Mouse (Mus musculus) liver, embryonic 11.5 days (tissue): ENCODE data around the gene Trim47. TPM values are rescaled to one million over a fixed set of nuclear protein-coding genes. Genes with fewer than 3 reads are reported as not detected.

ENCODE experiments used
- ATAC-seq: fragments of 200-750 bp; cut with Nextera tagmentation; replicated peaks from 2 replicates; pipeline ENCODE4 v1.8.0; 2017; ENCODE audit warnings: moderate number of reproducible peaks, mild to moderate bottlenecking, moderate TSS enrichment, moderate library complexity; ENCODE audit not compliant: low FRiP score
- DNase-seq: peaks from one replicate; pipeline ENCODE4 v3.0.0-alpha.2; 2017; ENCODE audit warnings: low spot score
- H3K27ac ChIP-seq: fragments of 300-500 bp; sonication (generic); 2 replicates; pipeline ENCODE4 v1.5.1; 2014; ENCODE audit warnings: mild to moderate bottlenecking, low read depth, low read length, control low read depth
- H3K27me3 ChIP-seq: fragments of 300-500 bp; sonication (generic); replicated peaks from 2 replicates; pipeline ENCODE4 v1.6.1; 2014; ENCODE audit warnings: low read length, mixed read lengths; ENCODE audit not compliant: control insufficient read depth, insufficient read depth
- H3K36me3 ChIP-seq: fragments of 300-500 bp; sonication (generic); 2 replicates; pipeline ENCODE4 v1.6.1; 2014; ENCODE audit warnings: mild to moderate bottlenecking, low read length, moderate library complexity, mixed read lengths; ENCODE audit not compliant: control insufficient read depth, insufficient read depth
- H3K4me1 ChIP-seq: fragments of 300-500 bp; sonication (generic); replicated peaks from 2 replicates; pipeline ENCODE4 v1.6.1; 2014; ENCODE audit warnings: low read length, mixed read lengths; ENCODE audit not compliant: control insufficient read depth, insufficient read depth
- H3K4me2 ChIP-seq: fragments of 300-500 bp; sonication (generic); 2 replicates; pipeline ENCODE4 v1.6.1; 2014; ENCODE audit warnings: mild to moderate bottlenecking, control low read depth, moderate library complexity
- H3K4me3 ChIP-seq: fragments of 300-500 bp; sonication (generic); 2 replicates; pipeline ENCODE4 v1.5.1; 2014; ENCODE audit warnings: low read depth, low read length, control low read depth
- H3K9ac ChIP-seq: fragments of 300-500 bp; sonication (generic); 2 replicates; pipeline ENCODE4 v1.6.1; 2014; ENCODE audit warnings: low read depth, low read length, control low read depth
- H3K9me3 ChIP-seq: fragments of 300-500 bp; sonication (generic); 2 replicates; pipeline ENCODE4 v1.6.1; 2016; ENCODE audit warnings: low read length, inconsistent platforms, mixed read lengths; ENCODE audit not compliant: control insufficient read depth
- WGBS: fragments of 180-500 bp; shearing (Covaris S2); extraction: QIAGEN DNeasy Blood & Tissue Kit; methylation state at CpG from one replicate; pipeline ENCODE4 v1.1.7; 2014; 5-methylcytosine and 5-hydroxymethylcytosine counted together
- polyA plus RNA-seq: library from polyadenylated mRNA; unstranded; fragments of >200 nt; fragmentation: Nextera tagmentation; extraction: Ambion mirVana; gene quantifications from 2 replicates; pipeline ENCODE4 v1.2.1, GENCODE M21; 2014

Trim47 gene
- 6.3 and 6.6 TPM in 2 replicates for polyA plus RNA-seq

DNA sequence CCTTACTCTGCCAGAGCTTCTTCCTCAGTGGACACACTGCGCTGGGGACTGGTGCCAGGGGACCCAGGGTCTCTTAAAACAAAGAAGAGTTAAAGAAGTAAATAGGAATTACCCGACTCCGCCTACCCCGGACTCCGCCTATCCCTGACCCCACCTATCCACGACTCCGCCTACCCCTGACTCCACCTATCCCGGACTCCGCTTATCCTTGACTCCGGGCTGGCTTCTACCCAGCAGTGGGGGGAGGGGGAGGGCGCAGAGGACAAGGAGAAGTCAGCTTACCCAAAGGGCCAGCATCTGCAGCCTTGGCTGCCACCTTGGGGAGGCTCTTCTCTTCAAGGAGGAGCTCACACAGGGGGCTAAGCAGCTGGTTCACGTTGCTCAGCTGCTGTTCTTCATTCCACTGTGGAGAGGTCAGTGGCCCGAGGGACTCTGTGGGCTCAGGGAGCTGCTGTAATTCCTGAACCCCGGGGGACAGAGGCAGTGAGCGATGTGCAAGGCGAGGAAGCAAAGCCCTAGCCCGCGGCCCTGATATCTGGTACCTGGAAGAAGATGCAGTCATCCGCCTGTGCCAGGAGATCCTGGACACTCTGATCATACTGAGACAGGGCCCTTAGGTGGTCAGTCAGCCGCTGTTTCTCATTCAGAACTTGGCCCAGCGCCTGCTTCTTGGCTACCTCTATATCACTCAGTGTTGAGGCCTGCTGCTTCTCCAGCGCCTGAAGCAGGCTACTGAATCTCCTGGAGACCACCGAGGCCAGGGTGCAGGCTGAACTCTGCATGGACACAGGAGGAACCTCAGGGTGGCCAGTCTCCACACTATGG lies at the start of gene Trim47:
Gene Trim47 (minus strand): TSS at position 55 of the 825 bp plus-strand sequence.
- H3K27ac ChIP-seq = peak within 1 kb of the TSS; percentile 16; the same call in 1 of the 2 replicates
- H3K36me3 ChIP-seq = peaks cover 22% of the 10 kb centered on the region
- WGBS = 41% methylated on average over 23 of the region's 23 CpGs
- peak within 1 kb of the TSS; percentile 17; the same call in 1 of the 2 replicates for H3K9ac ChIP-seq
- H3K9me3 ChIP-seq = no peaks in the 10 kb centered on the region
- peak; percentile 61 for ATAC-seq
- peak within 1 kb of the TSS; percentile 50 for H3K4me2 ChIP-seq
- no peaks in the 10 kb centered on the region for H3K27me3 ChIP-seq
- peak; percentile 67 for DNase-seq
- H3K4me3 ChIP-seq = peak within 1 kb of the TSS; percentile 13; the same call in 1 of the 2 replicates
- H3K4me1 ChIP-seq = peaks cover 21% of the 10 kb centered on the region

GRCm38 (mm10) chr11:116176010-116176409 lies 49.0 kb upstream of the Trim47 start:
- 89% methylated on average over 7 of the region's 7 CpGs for WGBS
- Histone ChIP-seq H3K4me2 (no peak overlapping the region), H3K27me3 (no peaks in the 10 kb centered on the region), H3K27ac (no peak overlapping the region), H3K4me3 (no peak overlapping the region), H3K4me1 (no peaks in the 10 kb centered on the region), H3K9ac (no peak overlapping the region), H3K36me3 (peaks cover 32% of the 10 kb centered on the region; the same call in 1 of the 2 replicates), H3K9me3 (no peaks in the 10 kb centered on the region)
- DNase-seq (no peak), ATAC-seq (no peak)

DNA sequence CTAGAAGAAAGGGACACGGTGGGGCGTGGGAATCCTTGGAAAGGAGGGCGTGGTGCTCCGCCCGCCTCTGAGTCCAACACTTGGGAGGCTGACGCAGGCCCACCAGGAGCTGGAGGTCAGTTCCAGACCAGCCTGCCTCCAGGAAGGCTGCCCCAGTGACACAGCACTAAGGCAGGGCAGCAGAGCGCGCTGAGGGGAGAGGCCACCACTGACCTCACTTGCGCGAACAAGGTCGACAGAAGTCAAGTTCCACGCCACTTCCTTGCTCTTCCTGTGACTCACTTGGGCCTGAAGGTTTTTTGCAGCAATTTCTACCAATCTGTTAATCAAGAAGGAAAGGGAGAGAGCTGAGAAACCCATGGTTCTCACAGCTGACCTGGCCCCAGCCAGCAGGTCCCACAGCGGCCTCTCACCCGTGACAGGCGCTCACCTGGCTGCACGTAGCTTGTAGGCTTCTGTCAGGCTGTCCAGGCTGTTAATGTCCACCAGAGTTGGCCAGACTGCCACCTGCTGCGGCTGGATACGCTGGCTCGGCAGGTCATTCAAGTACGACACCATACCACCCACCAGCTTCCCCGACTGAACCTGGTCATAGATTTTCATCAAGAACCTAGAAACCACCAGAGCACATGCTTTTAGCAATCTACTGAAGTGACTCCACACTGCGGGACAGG lies 47.9 kb upstream of the Trim47 start:
- Histone ChIP-seq H3K4me2 (no peak overlapping the region), H3K27me3 (no peaks in the 10 kb centered on the region), H3K36me3 (peaks cover 27% of the 10 kb centered on the region; the same call in 1 of the 2 replicates), H3K9me3 (no peaks in the 10 kb centered on the region), H3K4me3 (no peak overlapping the region), H3K9ac (no peak overlapping the region), H3K4me1 (no peaks in the 10 kb centered on the region), H3K27ac (no peak overlapping the region)
- ATAC-seq = no peak
- DNase-seq = no peak
- WGBS = 89% methylated on average over 22 of the region's 22 CpGs

DNA sequence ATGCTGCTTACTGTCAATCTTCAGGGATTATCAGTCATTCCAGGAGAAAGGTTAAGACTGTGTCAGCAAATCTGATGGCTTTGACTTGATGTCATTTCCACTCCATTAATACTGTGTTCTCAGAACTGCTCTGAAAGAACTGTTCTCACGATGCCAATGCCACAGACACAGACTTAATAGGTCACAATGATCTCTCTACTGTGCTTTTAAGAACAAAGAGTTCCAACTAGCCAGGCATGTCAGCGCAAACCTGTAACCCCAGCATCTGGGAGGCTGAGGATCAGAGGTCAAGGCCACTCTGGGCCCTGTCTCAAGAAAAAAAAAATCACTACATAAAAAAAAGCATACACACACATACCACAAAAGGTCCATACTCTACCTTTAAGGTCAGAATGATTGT lies 44.9 kb upstream of the Trim47 start:
- 91% methylated on average over 2 of the region's 2 CpGs for WGBS
- DNase-seq (no peak), ATAC-seq (no peak)
- H3K4me1 ChIP-seq = 0 out of 2 replicates have a peak, but pooled peaks cover 3% of the 10 kb centered on the region
- no peaks in the 10 kb centered on the region for H3K27me3 ChIP-seq
- H3K9me3 ChIP-seq = no peaks in the 10 kb centered on the region
- H3K4me2 ChIP-seq = no peak overlapping the region
- H3K9ac ChIP-seq = no peak overlapping the region
- H3K4me3 ChIP-seq = no peak overlapping the region
- H3K36me3 ChIP-seq = peaks cover 12% of the 10 kb centered on the region; the same call in 1 of the 2 replicates
- no peak overlapping the region for H3K27ac ChIP-seq

- no peaks in the 10 kb centered on the region for H3K9me3 ChIP-seq
- peaks cover 10% of the 10 kb centered on the region; the same call in 1 of the 2 replicates for H3K36me3 ChIP-seq
- ATAC-seq = no peak
- H3K4me1 ChIP-seq = 0 out of 2 replicates have a peak, but pooled peaks cover 5% of the 10 kb centered on the region
- DNase-seq = no peak
- no peak overlapping the region for H3K27ac ChIP-seq
- WGBS = 81% methylated on average over 5 of the region's 5 CpGs
- H3K9ac ChIP-seq = no peak overlapping the region
- no peak overlapping the region for H3K4me2 ChIP-seq
- H3K4me3 ChIP-seq = no peak overlapping the region
- H3K27me3 ChIP-seq = no peaks in the 10 kb centered on the region
Observed at GRCm38 (mm10) chr11:116170003-116170800, 43.2 kb upstream of the Trim47 start.

DNA sequence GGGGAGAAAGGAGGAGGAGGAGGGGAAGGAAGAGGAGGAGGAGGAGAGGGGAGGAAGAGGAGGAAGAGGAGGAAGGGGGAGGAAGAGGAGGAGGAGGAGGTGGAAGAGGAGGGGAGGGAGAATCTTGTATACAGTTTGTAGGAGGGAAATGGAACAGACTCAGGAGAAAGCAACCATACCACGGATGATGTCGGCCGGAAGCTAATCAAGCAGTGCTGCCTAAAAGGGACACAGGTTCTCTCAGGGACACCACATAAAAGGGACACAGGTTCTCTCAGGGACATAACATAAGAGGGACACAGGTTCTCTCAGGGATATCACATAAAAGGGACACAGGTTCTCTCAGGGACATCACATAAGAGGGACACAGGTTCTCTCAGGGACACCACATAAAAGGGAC lies 42.2 kb upstream of the Trim47 start:
- no peak overlapping the region for H3K4me2 ChIP-seq
- peaks cover 10% of the 10 kb centered on the region; the same call in 1 of the 2 replicates for H3K36me3 ChIP-seq
- H3K9me3 ChIP-seq = no peaks in the 10 kb centered on the region
- no peak overlapping the region for H3K27ac ChIP-seq
- H3K9ac ChIP-seq = no peak overlapping the region
- DNase-seq = no peak
- H3K27me3 ChIP-seq = no peaks in the 10 kb centered on the region
- H3K4me3 ChIP-seq = no peak overlapping the region
- WGBS = 77% methylated on average over 3 of the region's 3 CpGs
- H3K4me1 ChIP-seq = 0 out of 2 replicates have a peak, but pooled peaks cover 5% of the 10 kb centered on the region
- ATAC-seq = no peak

DNA sequence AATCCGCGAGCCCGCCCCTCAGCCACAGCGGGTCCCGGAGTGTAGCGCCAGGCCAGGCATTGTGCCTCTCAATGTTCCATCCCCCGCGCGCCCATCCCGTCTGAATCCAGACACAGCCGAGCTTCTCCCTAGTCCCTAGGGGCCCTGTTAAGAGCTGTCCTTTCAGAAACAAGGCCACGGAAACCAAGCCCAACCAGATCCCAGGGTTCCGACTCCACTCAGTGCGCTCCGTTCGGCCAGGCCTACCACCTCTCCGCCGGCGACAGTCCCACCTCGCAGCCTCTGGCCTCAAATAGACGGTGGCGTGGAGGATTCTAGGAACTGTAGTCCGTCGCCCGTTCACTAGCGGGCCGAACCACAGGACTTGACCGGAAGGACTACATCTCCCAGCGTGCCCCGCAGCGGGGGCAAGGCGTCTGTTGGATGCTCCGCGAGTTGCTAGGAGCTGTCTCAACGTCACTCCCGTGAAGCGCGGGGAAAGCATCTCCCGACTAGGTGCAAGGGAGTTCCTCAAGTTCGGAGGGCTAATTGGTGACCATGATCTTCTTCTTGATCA lies 41.0 kb upstream of the Trim47 start, which contains the start of gene Fbf1:
Gene Fbf1 (minus strand): TSS at position 283 of the 556 bp plus-strand sequence.
- DNase-seq (peak; percentile 90), ATAC-seq (peak; percentile 98)
- Histone ChIP-seq H3K4me2 (peak within 1 kb of the TSS; percentile 83), H3K4me1 (0 out of 2 replicates have a peak, but pooled peaks cover 5% of the 10 kb centered on the region), H3K27ac (peak within 1 kb of the TSS; percentile 44), H3K9ac (peak within 1 kb of the TSS; percentile 74), H3K27me3 (no peaks in the 10 kb centered on the region), H3K9me3 (no peaks in the 10 kb centered on the region), H3K4me3 (peak within 1 kb of the TSS; percentile 65), H3K36me3 (peaks cover 3% of the 10 kb centered on the region; the same call in 1 of the 2 replicates)
- WGBS = under 1% methylated on average over 40 of the region's 40 CpGs

DNA sequence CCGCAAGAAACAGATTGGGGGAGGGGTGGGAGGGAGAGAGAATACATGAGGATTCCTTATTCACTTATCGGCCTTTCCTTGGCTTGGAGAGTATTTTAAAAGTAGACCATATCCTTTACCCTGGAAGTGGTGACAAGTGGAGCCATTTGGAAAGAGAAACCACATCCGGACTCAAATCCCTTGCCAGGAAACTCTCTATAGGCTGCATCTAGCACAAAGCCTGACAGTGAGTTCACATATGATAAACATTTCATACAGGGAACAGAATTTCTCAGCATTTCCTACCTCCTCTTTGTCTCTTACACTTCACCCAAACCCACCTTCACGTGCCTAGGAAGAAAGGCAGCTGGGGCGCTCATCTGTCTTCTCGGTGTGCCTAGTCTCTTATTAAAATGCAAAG lies 40.2 kb upstream of the Trim47 start:
- H3K4me3 ChIP-seq = peak overlapping the region; percentile 65
- H3K9me3 ChIP-seq = no peaks in the 10 kb centered on the region
- H3K27me3 ChIP-seq = no peaks in the 10 kb centered on the region
- H3K9ac ChIP-seq = peak overlapping the region; percentile 74
- H3K4me1 ChIP-seq = 0 out of 2 replicates have a peak, but pooled peaks cover 5% of the 10 kb centered on the region
- no peak for DNase-seq
- no peak for ATAC-seq
- WGBS = 15% methylated on average over 6 of the region's 6 CpGs
- H3K27ac ChIP-seq = peak overlapping the region; percentile 44
- peak overlapping the region; percentile 83 for H3K4me2 ChIP-seq
- H3K36me3 ChIP-seq = no peaks in the 10 kb centered on the region; the same call in 1 of the 2 replicates
